ENCODE assay signal across 8 mouse cellular contexts in the genomic region with DNA sequence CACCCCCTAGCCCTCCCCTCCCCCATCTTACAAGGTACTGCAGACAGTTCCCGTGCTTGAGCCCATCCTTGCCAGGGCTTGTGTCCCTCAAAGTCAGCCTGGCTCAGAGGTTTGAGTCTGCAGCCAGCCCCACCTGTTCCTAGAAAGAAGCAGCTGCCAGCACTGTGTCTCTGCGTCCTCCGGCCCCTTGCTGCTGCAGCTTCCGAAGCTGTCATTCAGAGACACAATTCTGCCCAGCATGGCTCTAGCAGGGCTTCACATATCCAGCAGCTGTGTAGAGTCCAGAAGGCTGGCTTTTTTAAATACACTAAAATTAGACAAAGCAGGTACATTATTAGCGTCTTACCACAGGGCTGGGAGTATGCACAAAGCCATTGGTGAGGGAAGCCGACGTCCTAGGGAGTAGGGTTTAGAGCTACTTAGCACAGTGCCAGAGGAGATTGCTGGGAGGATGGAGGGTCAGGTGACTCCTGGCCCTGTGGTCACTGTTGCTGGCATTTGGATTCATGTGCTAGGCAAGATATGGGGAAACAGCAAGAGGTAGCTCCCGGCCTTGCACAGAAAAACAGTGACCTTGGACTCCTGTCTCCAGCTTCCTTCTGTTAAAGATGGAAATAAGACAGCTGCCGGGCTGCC.
DNase-seq lines count a peak whose midpoint lies in the region; ATAC-seq and TF ChIP-seq lines count a peak whose summit lies in the region.

No protein-coding gene starts in this region.

- no peaks in the 10 kb centered on the region for H3K36me3 ChIP-seq in heart, embryonic 12.5 days
- no peaks in the 10 kb centered on the region for H3K36me3 ChIP-seq in kidney, postnatal 0 days (ENCODE audit: insufficient read depth, low read length)

- no peak for TF ChIP-seq CTCF in kidney, postnatal 0 days (IDR thresholded peaks at IDR 0.05; ENCODE audit: low read depth)

- H3K4me2 ChIP-seq in heart, embryonic 12.5 days, result peak overlapping the region; percentile 5; the same call in 1 of the 2 replicates
- H3K4me2 ChIP-seq in kidney, postnatal 0 days (ENCODE audit: low read length), result no peak overlapping the region

- no peak overlapping the region for H3K4me3 ChIP-seq in heart, embryonic 12.5 days
- no peak overlapping the region for H3K4me3 ChIP-seq in kidney, postnatal 0 days (replicated peaks; ENCODE audit: low read depth, low read length)

- H3K27ac ChIP-seq in heart, embryonic 12.5 days (ENCODE audit: poor library complexity, severe bottlenecking), result peak overlapping the region; percentile 18; the same call in 1 of the 2 replicates
- H3K27ac ChIP-seq in kidney, postnatal 0 days, result no peak overlapping the region

- peaks cover 16% of the 10 kb centered on the region for H3K4me1 ChIP-seq in heart, embryonic 12.5 days (replicated peaks)
- peaks cover 5% of the 10 kb centered on the region; the same call in 1 of the 2 replicates for H3K4me1 ChIP-seq in kidney, postnatal 0 days (replicated peaks; ENCODE audit: insufficient read depth, low read length)

- H3K9me3 ChIP-seq in heart, embryonic 12.5 days (replicated peaks), result no peaks in the 10 kb centered on the region
- no peaks in the 10 kb centered on the region for H3K9me3 ChIP-seq in kidney, postnatal 0 days (replicated peaks; ENCODE audit: low read length)

- DNase-seq in ZHBTc4 (ENCODE audit: low read depth, low spot score), result peak; percentile 22
- peak; percentile 63 for DNase-seq in brain, adult 2 months (ENCODE audit: low read depth, low spot score)
- peak; percentile 65 for DNase-seq in kidney, postnatal 0 days (ENCODE audit: low spot score)
- DNase-seq in right cerebral cortex, postnatal 4 days, result no peak
- no peak for DNase-seq in c-Kit-positive CD71-positive TER-119-positive erythroid progenitor cells, embryonic 14.5 days (ENCODE audit: low spot score)
- no peak for DNase-seq in urinary bladder, adult 18-20 months (ENCODE audit: low spot score in 2 of 2)
- no peak for DNase-seq in left cerebral cortex, adult 18-20 months (ENCODE audit: low spot score in 2 of 2)

- H3K27me3 ChIP-seq in heart, embryonic 12.5 days (replicated peaks), result no peaks in the 10 kb centered on the region
- H3K27me3 ChIP-seq in kidney, postnatal 0 days (ENCODE audit: insufficient read depth, low read length), result no peaks in the 10 kb centered on the region

- ATAC-seq in heart, embryonic 12.5 days (ENCODE audit: insufficient number of reproducible peaks, low FRiP score), result 0 out of 2 replicates have a peak, but pooled peaks have one; percentile 51
- ATAC-seq in kidney, postnatal 0 days (replicated peaks; ENCODE audit: low FRiP score, low read depth), result no peak

- 33% methylated on average over 9 of the region's 9 CpGs for WGBS in heart, embryonic 12.5 days
- 28% methylated on average over 9 of the region's 9 CpGs for WGBS in kidney, postnatal 0 days

- H3K9ac ChIP-seq in heart, embryonic 12.5 days, result no peak overlapping the region
- H3K9ac ChIP-seq in kidney, postnatal 0 days (ENCODE audit: low read depth, low read length), result no peak overlapping the region

Comparison
In these comparisons a context has a peak if more than half of its experiments do, and no peak if none do; other contexts are left out.
1. DNase-seq: peak in ZHBTc4 (single experiment), brain, adult 2 months (single experiment) and kidney, postnatal 0 days (single experiment); none in right cerebral cortex, postnatal 4 days (single experiment), c-Kit-positive CD71-positive TER-119-positive erythroid progenitor cells, embryonic 14.5 days (single experiment), urinary bladder, adult 18-20 months (0 of 2) and left cerebral cortex, adult 18-20 months (0 of 2).